Mouse (Mus musculus): Measurements from ENCODE around the gene Nr2e1. TPM values are rescaled to one million over a fixed set of nuclear protein-coding genes. Genes with fewer than 3 reads are reported as not detected.

Nr2e1 gene
- polyA plus RNA-seq (2015; fragmentation: Illumina TruSeq; extraction: RNeasy Lipid Tissue Mini Kit (QIAGEN cat#74804); ENCODE audit: insufficient read depth, low replicate concordance): not detected

GRCm38 (mm10) chr10:42583157-42583872 is at the start of gene Nr2e1, which contains the start of gene Ostm1:
Gene Nr2e1 (minus strand): TSS chr10:42583632.
Gene Ostm1 (plus strand): TSS chr10:42583822.

Other genes starting within 250 kb of the Nr2e1 start
- gene Afg1l, start 105.1 kb downstream of the Nr2e1 start, polyA plus RNA-seq (2015; fragmentation: Illumina TruSeq; extraction: RNeasy Lipid Tissue Mini Kit (QIAGEN cat#74804); ENCODE audit: insufficient read depth, low replicate concordance): 8.2 TPM
- 181 TPM for gene Snx3, start 81.6 kb downstream of the Nr2e1 start, polyA plus RNA-seq (2015; fragmentation: Illumina TruSeq; extraction: RNeasy Lipid Tissue Mini Kit (QIAGEN cat#74804); ENCODE audit: insufficient read depth, low replicate concordance)
- 45.3 TPM for gene Ostm1, start 190 bp upstream of the Nr2e1 start, polyA plus RNA-seq (2015; fragmentation: Illumina TruSeq; extraction: RNeasy Lipid Tissue Mini Kit (QIAGEN cat#74804); ENCODE audit: insufficient read depth, low replicate concordance)
- gene Sec63, start 177.9 kb upstream of the Nr2e1 start, polyA plus RNA-seq (2015; fragmentation: Illumina TruSeq; extraction: RNeasy Lipid Tissue Mini Kit (QIAGEN cat#74804); ENCODE audit: insufficient read depth, low replicate concordance): 102 TPM

Measured in spleen, adult 10 weeks (tissue).